Mouse (Mus musculus) limb, embryonic 12.5 days (tissue): ENCODE measurements around the gene Olfr484. TPM values are rescaled to one million over a fixed set of nuclear protein-coding genes. Genes with fewer than 3 reads are reported as not detected.
"Not testable (repeated sequence)": the region's sequence is repeated elsewhere in the genome, so short reads cannot be mapped to it uniquely, and the experiment has no call there.

Experiments used
- ATAC-seq: fragments of 200-750 bp; cut with Nextera tagmentation; 2 replicates; pipeline ENCODE4 v1.8.0; 2017; ENCODE audit warnings: low read depth, moderate TSS enrichment; ENCODE audit not compliant: insufficient number of reproducible peaks, insufficient read depth, low FRiP score, low TSS enrichment
- H3K27ac ChIP-seq: fragments of 300-500 bp; sonication (generic); 2 replicates; pipeline ENCODE4 v1.5.1; 2016; ENCODE audit warnings: mild to moderate bottlenecking, moderate library complexity
- H3K27me3 ChIP-seq: fragments of 300-500 bp; sonication (generic); 2 replicates; pipeline ENCODE4 v1.6.1; 2016; ENCODE audit warnings: mild to moderate bottlenecking, moderate library complexity
- H3K36me3 ChIP-seq: fragments of 300-500 bp; sonication (generic); 2 replicates; pipeline ENCODE4 v1.6.1; 2016; ENCODE audit warnings: mild to moderate bottlenecking, moderate library complexity
- H3K4me1 ChIP-seq: fragments of 300-500 bp; sonication (generic); replicated peaks from 2 replicates; pipeline ENCODE4 v1.6.1; 2016
- H3K4me2 ChIP-seq: fragments of 300-500 bp; sonication (generic); 2 replicates; pipeline ENCODE4 v1.6.1; 2016; ENCODE audit warnings: mild to moderate bottlenecking, moderate library complexity
- H3K4me3 ChIP-seq: fragments of 300-500 bp; sonication (generic); replicated peaks from 2 replicates; pipeline ENCODE4 v1.5.1; 2016; ENCODE audit warnings: mild to moderate bottlenecking
- H3K9ac ChIP-seq: fragments of 300-500 bp; sonication (generic); replicated peaks from 2 replicates; pipeline ENCODE4 v1.6.1; 2016; ENCODE audit warnings: mild to moderate bottlenecking, moderate library complexity
- H3K9me3 ChIP-seq: fragments of 300-500 bp; sonication (generic); 2 replicates; pipeline ENCODE4 v1.6.1; 2016; ENCODE audit warnings: mild to moderate bottlenecking, moderate library complexity
- WGBS: fragments of 180-500 bp; shearing (Covaris S2); methylation state at CpG from one replicate; pipeline ENCODE4 v1.1.7; 2016; 5-methylcytosine and 5-hydroxymethylcytosine counted together
- polyA plus RNA-seq: library from polyadenylated mRNA; unstranded; fragments of >200 nt; fragmentation: Nextera tagmentation; extraction: Ambion mirVana; gene quantifications from 2 replicates; pipeline ENCODE4 v1.2.1, GENCODE M21; 2016

Gene Olfr484
- not detected in 2 replicates for polyA plus RNA-seq

DNA sequence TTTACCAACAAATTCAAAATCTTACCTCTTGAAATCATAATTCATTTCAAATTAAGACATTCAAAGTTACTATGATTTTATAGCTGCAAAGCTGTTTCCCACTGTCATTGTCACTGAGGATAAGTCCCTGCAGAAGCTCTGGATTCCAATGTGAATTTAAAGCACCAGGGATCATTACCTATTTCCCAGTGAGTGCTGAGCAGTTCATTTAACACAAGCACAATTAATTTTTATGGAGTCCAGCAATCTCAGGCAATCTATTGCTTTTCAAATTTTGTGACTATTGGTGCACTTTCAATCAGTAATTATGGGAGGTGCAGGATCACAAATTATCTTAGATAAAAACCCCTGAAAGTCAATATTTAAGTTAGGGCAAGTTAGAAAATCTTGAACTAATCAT lies at the start of gene Olfr484:
Gene Olfr484, minus strand, starts transcription at position 101 of the 400 bp plus-strand sequence.
- H3K36me3 ChIP-seq = no peaks in the 10 kb centered on the region
- H3K4me1 ChIP-seq = no peaks in the 10 kb centered on the region
- H3K27ac ChIP-seq = no peak within 1 kb of the TSS
- no peaks in the 10 kb centered on the region for H3K9me3 ChIP-seq
- no peak for ATAC-seq
- H3K4me3 ChIP-seq = no peak within 1 kb of the TSS
- H3K27me3 ChIP-seq = no peaks in the 10 kb centered on the region
- no peak within 1 kb of the TSS for H3K4me2 ChIP-seq
- H3K9ac ChIP-seq = no peak within 1 kb of the TSS

DNA sequence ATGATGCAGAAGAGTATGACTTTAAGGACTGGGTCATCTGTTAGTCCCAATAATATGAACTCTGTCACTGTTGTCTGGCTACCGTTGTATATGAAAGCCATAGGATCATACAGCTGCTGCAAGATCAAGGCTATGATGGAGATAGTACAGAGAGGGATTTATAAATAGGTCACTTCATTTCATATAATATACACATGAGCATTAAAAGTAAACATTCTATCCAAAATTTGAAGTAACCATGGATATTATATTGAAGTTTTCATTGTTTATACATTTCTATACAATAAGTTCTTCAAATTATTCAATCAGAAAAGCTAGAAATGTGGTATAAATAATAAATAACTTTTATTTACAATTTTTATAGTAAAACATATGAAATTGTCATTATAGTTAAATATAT lies 45.4 kb upstream of the Olfr484 start, which contains the start of gene Olfr486:
Gene Olfr486, minus strand, starts transcription at position 101 of the 400 bp plus-strand sequence.
- H3K4me2 ChIP-seq, H3K36me3 ChIP-seq, H3K9ac ChIP-seq, H3K27ac ChIP-seq, H3K4me3 ChIP-seq, ATAC-seq, H3K9me3 ChIP-seq, H3K27me3 ChIP-seq, H3K4me1 ChIP-seq: not testable (repeated sequence)
- WGBS = 91% methylated on average over 1 of the region's 1 CpGs

- H3K4me3 ChIP-seq = no peak within 1 kb of the TSS
- no peak for ATAC-seq
Observed at GRCm38 (mm10) chr7:108159771-108160170, 32.5 kb upstream of the Olfr484 start, which contains the start of gene Olfr485. TSS of gene Olfr485 (minus strand) at chr7:108159871.

GRCm38 (mm10) chr7:108121416-108121815 lies 5.8 kb downstream of the Olfr484 start:
- no peak overlapping the region for H3K9ac ChIP-seq
- no peaks in the 10 kb centered on the region for H3K27me3 ChIP-seq
- ATAC-seq = no peak
- no peak overlapping the region for H3K4me3 ChIP-seq
- no peak overlapping the region for H3K4me2 ChIP-seq
- WGBS = 72% methylated on average over 1 of the region's 1 CpGs
- H3K27ac ChIP-seq = no peak overlapping the region
- no peaks in the 10 kb centered on the region for H3K4me1 ChIP-seq
- no peaks in the 10 kb centered on the region for H3K9me3 ChIP-seq
- no peaks in the 10 kb centered on the region for H3K36me3 ChIP-seq

More at GRCm38 (mm10) chr7:108159771-108160170, 32.5 kb upstream of the Olfr484 start, which contains the start of gene Olfr485:
- Histone ChIP-seq H3K36me3 (no peaks in the 10 kb centered on the region), H3K27ac (no peak within 1 kb of the TSS), H3K4me2 (no peak within 1 kb of the TSS), H3K4me1 (no peaks in the 10 kb centered on the region), H3K9me3 (no peaks in the 10 kb centered on the region), H3K9ac (no peak within 1 kb of the TSS), H3K27me3 (no peaks in the 10 kb centered on the region)

GRCm38 (mm10) chr7:108120681-108121080 lies 6.6 kb downstream of the Olfr484 start:
- Histone ChIP-seq H3K27me3 (no peaks in the 10 kb centered on the region), H3K4me2 (no peak overlapping the region), H3K4me1 (no peaks in the 10 kb centered on the region), H3K36me3 (no peaks in the 10 kb centered on the region), H3K4me3 (no peak overlapping the region), H3K9me3 (no peaks in the 10 kb centered on the region), H3K9ac (no peak overlapping the region), H3K27ac (no peak overlapping the region)
- ATAC-seq = no peak
- WGBS = 7% methylated on average over 1 of the region's 1 CpGs

- WGBS = 91% methylated on average over 1 of the region's 1 CpGs
- Histone ChIP-seq H3K4me1 (no peaks in the 10 kb centered on the region), H3K36me3 (no peaks in the 10 kb centered on the region), H3K27me3 (no peaks in the 10 kb centered on the region), H3K27ac (no peak within 1 kb of the TSS), H3K4me2 (no peak within 1 kb of the TSS), H3K9me3 (no peaks in the 10 kb centered on the region), H3K9ac (no peak within 1 kb of the TSS), H3K4me3 (no peak within 1 kb of the TSS)
- ATAC-seq = no peak
Observed at GRCm38 (mm10) chr7:108100549-108100948, 26.7 kb downstream of the Olfr484 start, which contains the start of gene Olfr483. TSS of gene Olfr483 (plus strand) at chr7:108100849.

DNA sequence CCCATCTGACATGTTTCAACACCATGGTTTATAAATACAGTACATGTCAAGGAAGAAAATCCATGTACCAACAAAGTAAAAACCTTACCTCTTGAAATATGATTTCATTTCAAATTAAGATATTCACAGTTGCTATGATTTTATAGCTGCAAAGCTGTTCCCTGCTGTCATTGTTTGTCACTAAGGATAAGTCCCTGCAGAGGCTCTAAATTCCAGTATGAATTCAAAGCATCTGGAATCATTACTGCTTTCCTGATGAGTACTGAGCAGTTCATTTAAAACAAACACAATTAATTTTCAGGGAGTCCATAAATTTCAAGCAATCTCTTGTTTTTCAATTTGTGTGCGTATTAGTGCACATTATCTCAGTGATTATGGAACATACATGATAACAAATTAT lies 29.8 kb downstream of the Olfr484 start, which contains the start of gene Olfr482:
Gene Olfr482, minus strand, starts transcription at position 101 of the 400 bp plus-strand sequence.
- Histone ChIP-seq H3K36me3 (no peaks in the 10 kb centered on the region), H3K27me3 (no peaks in the 10 kb centered on the region), H3K9me3 (no peaks in the 10 kb centered on the region), H3K4me3 (no peak within 1 kb of the TSS), H3K27ac (no peak within 1 kb of the TSS), H3K4me2 (no peak within 1 kb of the TSS), H3K4me1 (no peaks in the 10 kb centered on the region), H3K9ac (no peak within 1 kb of the TSS)
- no peak for ATAC-seq
- WGBS = 79% methylated on average over 1 of the region's 1 CpGs

GRCm38 (mm10) chr7:108079555-108079954 lies 47.7 kb downstream of the Olfr484 start, which contains the start of gene Olfr481:
TSS of gene Olfr481 (plus strand) at chr7:108079855.
- no peaks in the 10 kb centered on the region for H3K27me3 ChIP-seq
- H3K9ac ChIP-seq = no peak within 1 kb of the TSS
- no peak for ATAC-seq
- no peak within 1 kb of the TSS for H3K4me3 ChIP-seq
- no peak within 1 kb of the TSS for H3K4me2 ChIP-seq
- no peaks in the 10 kb centered on the region for H3K9me3 ChIP-seq
- H3K36me3 ChIP-seq = no peaks in the 10 kb centered on the region
- H3K27ac ChIP-seq = no peak within 1 kb of the TSS
- no peaks in the 10 kb centered on the region for H3K4me1 ChIP-seq

Other genes with a start within 250 kb of the Olfr484 start
- gene Olfr472, start 229.5 kb downstream of the Olfr484 start, polyA plus RNA-seq = not detected in 2 replicates
- not detected in 2 replicates for gene Olfr473, start 197.0 kb downstream of the Olfr484 start, polyA plus RNA-seq
- gene Olfr474, start 172.8 kb downstream of the Olfr484 start, polyA plus RNA-seq = not detected in 2 replicates
- not detected in 2 replicates for gene Olfr476, start 162.6 kb downstream of the Olfr484 start, polyA plus RNA-seq
- gene Olfr477, start 140.8 kb downstream of the Olfr484 start, polyA plus RNA-seq = not detected in 2 replicates
- not detected in 2 replicates for gene Olfr478, start 93.5 kb downstream of the Olfr484 start, polyA plus RNA-seq
- not detected in 2 replicates for gene Olfr479, start 76.8 kb downstream of the Olfr484 start, polyA plus RNA-seq
- gene Olfr480, start 60.1 kb downstream of the Olfr484 start, polyA plus RNA-seq = not detected in 2 replicates
- not detected in 2 replicates for gene Olfr481, start 47.6 kb downstream of the Olfr484 start, polyA plus RNA-seq
- not detected in 2 replicates for gene Olfr482, start 29.9 kb downstream of the Olfr484 start, polyA plus RNA-seq
- not detected in 2 replicates for gene Olfr483, start 26.6 kb downstream of the Olfr484 start, polyA plus RNA-seq
- not detected in 2 replicates for gene Olfr485, start 32.4 kb upstream of the Olfr484 start, polyA plus RNA-seq
- not detected in 2 replicates for gene Olfr486, start 45.3 kb upstream of the Olfr484 start, polyA plus RNA-seq
- not detected in 2 replicates for gene Olfr487, start 87.2 kb upstream of the Olfr484 start, polyA plus RNA-seq
- not detected in 2 replicates for gene Olfr488, start 130.9 kb upstream of the Olfr484 start, polyA plus RNA-seq
- not detected in 2 replicates for gene Olfr490, start 161.5 kb upstream of the Olfr484 start, polyA plus RNA-seq
- gene Olfr491, start 186.0 kb upstream of the Olfr484 start, polyA plus RNA-seq = not detected in 2 replicates
- not detected in 2 replicates for gene Olfr492, start 196.2 kb upstream of the Olfr484 start, polyA plus RNA-seq
- not detected in 2 replicates for gene Olfr493, start 219.5 kb upstream of the Olfr484 start, polyA plus RNA-seq
- gene Olfr494, start 237.9 kb upstream of the Olfr484 start, polyA plus RNA-seq = not detected in 2 replicates